Comparison of ENCODE assay signal across 7 mouse cellular contexts in genomic region chr11:75912944-75913657, GRCm38 (mm10). TPM values are rescaled to one million over a fixed set of nuclear protein-coding genes. Genes with fewer than 3 reads are reported as not detected.
DNase-seq lines count a peak whose midpoint lies in the region; ATAC-seq and TF ChIP-seq lines count a peak whose summit lies in the region.

No protein-coding gene starts in this region.

- no peak overlapping the region for H3K4me2 ChIP-seq in kidney, embryonic 16.5 days (replicated peaks; ENCODE audit: low read depth, low read length)

- ATAC-seq in kidney, embryonic 16.5 days (ENCODE audit: low FRiP score, low TSS enrichment), result peak; percentile 75

- H3K9ac ChIP-seq in kidney, embryonic 16.5 days (replicated peaks; ENCODE audit: low read length), result no peak overlapping the region

- peak; percentile 72 for DNase-seq in 416B (ENCODE audit: low read depth)
- DNase-seq in CD4-positive helper T cell, adult 2 months (ENCODE audit: low read depth, low spot score), result peak; percentile 57
- peak; percentile 81 for DNase-seq in gastrocnemius, adult 2 months
- peak; percentile 74 for DNase-seq in lung, postnatal 25 days (ENCODE audit: low spot score)
- peak; percentile 67 to 88 for DNase-seq in spleen, postnatal 4 days (ENCODE audit: low spot score in 2 of 2)

- no peaks in the 10 kb centered on the region for H3K36me3 ChIP-seq in kidney, embryonic 16.5 days (ENCODE audit: insufficient read depth, low read length)

- intact Hi-C loops in gastrocnemius, adult 2 months (cut with DNase I), result loop anchor here (5.0 kb wide), 2 partner anchors 131 to 254 kb away; no protein-coding TSS in a partner anchor

- peak; percentile 94 for TF ChIP-seq CTCF in bone marrow, adult 2 months (IDR thresholded peaks at IDR 0.05; ENCODE audit: control insufficient read depth, insufficient read depth, low read length)
- peak; percentile 92 for TF ChIP-seq CTCF in gastrocnemius, adult 2 months (IDR thresholded peaks at IDR 0.05)

- H3K4me1 ChIP-seq in bone marrow, adult 2 months (ENCODE audit: control insufficient read depth, insufficient read depth, low read length), result no peaks in the 10 kb centered on the region
- H3K4me1 ChIP-seq in kidney, embryonic 16.5 days (ENCODE audit: insufficient read depth, low read length), result no peaks in the 10 kb centered on the region

- no peaks in the 10 kb centered on the region; the same call in 1 of the 2 replicates for H3K9me3 ChIP-seq in kidney, embryonic 16.5 days (ENCODE audit: low read length)

- H3K4me3 ChIP-seq in bone marrow, adult 2 months (replicated peaks; ENCODE audit: control insufficient read depth, low read depth, low read length), result no peak overlapping the region
- no peak overlapping the region for H3K4me3 ChIP-seq in gastrocnemius, adult 2 months
- no peak overlapping the region for H3K4me3 ChIP-seq in kidney, embryonic 16.5 days (ENCODE audit: low read length)

- 52% methylated on average over 10 of the region's 10 CpGs for WGBS in bone marrow, adult 2 months
- WGBS in kidney, embryonic 16.5 days, result 41% methylated on average over 10 of the region's 10 CpGs

- TF ChIP-seq POLR2A in bone marrow, adult 2 months (IDR thresholded peaks at IDR 0.05; ENCODE audit: borderline replicate concordance, control insufficient read depth, low read depth, low read length), result no peak

- H3K27ac ChIP-seq in bone marrow, adult 2 months (ENCODE audit: control insufficient read depth, insufficient read depth, low read depth, low read length, poor library complexity), result no peak overlapping the region
- peak overlapping the region; percentile 17; the same call in 1 of the 2 replicates for H3K27ac ChIP-seq in gastrocnemius, adult 2 months
- H3K27ac ChIP-seq in kidney, embryonic 16.5 days (ENCODE audit: low read length), result no peak overlapping the region

- no peaks in the 10 kb centered on the region for H3K27me3 ChIP-seq in kidney, embryonic 16.5 days (ENCODE audit: insufficient read depth, low read length)

RNA-seq across cellular contexts. Expression of gene Rph3al, which starts 25.1 kb away (rescaled TPM):
- polyA plus RNA-seq in bone marrow, adult 2 months (2011; ENCODE audit: insufficient read depth, insufficient read length, low replicate concordance, missing spikeins), result 4.8 and 5.0 TPM in 2 replicates
- total RNA-seq in gastrocnemius, adult 2 months (2021), result 10 to 100 TPM; 12.7 to 15.0 TPM
- polyA plus RNA-seq in kidney, embryonic 16.5 days (2015; fragmentation: Nextera tagmentation; extraction: Ambion mirVana), result 17.5 and 18.0 TPM in 2 replicates
